Mouse (Mus musculus): ENCODE measurements around the gene Prkca. TPM values are rescaled to one million over a fixed set of nuclear protein-coding genes. Genes with fewer than 3 reads are reported as not detected.

Prkca gene
- polyA plus RNA-seq, 1 experiment from 2014 or later = 7.0 TPM

GRCm38 (mm10) chr11:108364945-108365589 is 21.3 kb upstream of the Prkca start:
- Histone ChIP-seq H3K4me3 (ENCODE audit: low read length) (no peak overlapping the region), H3K9ac (replicated peaks; ENCODE audit: low read length) (no peak overlapping the region), H3K36me3 (ENCODE audit: insufficient read depth, low read length) (no peaks in the 10 kb centered on the region), H3K4me2 (replicated peaks; ENCODE audit: low read depth, low read length) (no peak overlapping the region), H3K27me3 (ENCODE audit: insufficient read depth, low read length) (no peaks in the 10 kb centered on the region), H3K4me1 (ENCODE audit: insufficient read depth, low read length) (peaks cover 8% of the 10 kb centered on the region; the same call in 1 of the 2 replicates), H3K9me3 (ENCODE audit: low read length) (no peaks in the 10 kb centered on the region), H3K27ac (ENCODE audit: low read length) (no peak overlapping the region)
- ATAC-seq (ENCODE audit: low FRiP score, low TSS enrichment) = no peak
- WGBS = 28% methylated on average over 6 of the region's 7 CpGs

DNA sequence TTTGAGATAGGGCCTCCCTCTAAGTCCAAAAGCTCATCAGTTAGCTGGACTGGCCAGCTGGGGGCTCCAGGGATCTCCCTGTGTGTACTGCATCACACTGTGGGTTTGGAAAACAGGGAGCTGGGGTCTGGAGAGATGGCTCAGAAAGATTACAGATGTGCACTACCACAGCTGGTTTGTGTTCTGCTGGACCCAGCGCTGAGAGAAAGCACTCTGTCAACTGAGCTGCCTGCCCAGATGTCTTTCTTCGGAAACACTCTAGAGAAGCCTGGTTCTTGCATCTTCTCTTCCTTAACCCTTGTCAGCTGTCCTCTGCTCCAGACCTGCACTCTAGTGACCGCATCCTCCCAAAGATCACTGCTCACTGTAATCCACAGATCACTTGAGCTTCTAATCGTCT is 20.3 kb upstream of the Prkca start:
- ATAC-seq (ENCODE audit: low FRiP score, low TSS enrichment) = no peak; the same call in 1 of the 2 replicates
- WGBS = 47% methylated on average over 4 of the region's 4 CpGs
- no peak overlapping the region for H3K27ac ChIP-seq (ENCODE audit: low read length)

DNA sequence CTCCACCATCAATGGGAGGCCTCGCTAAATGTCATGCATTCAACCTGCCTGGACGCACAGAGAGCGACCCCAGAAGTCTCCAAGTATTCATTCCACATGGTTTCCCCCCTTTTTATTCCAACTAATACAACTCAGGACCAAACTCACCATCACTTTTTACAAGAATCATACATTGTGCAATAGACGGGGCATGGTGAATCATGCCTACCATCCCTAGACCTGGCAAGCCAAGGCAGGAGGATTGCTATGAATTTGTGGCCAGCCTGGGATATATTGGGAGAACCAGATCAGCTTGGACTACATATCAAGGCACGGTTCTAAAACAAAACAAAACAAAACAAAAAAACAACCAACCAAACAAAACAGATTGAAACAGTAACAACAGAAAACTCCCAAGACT is 19.2 kb upstream of the Prkca start:
- Histone ChIP-seq H3K9me3 (ENCODE audit: low read length) (no peaks in the 10 kb centered on the region), H3K9ac (replicated peaks; ENCODE audit: low read length) (no peak overlapping the region), H3K4me2 (replicated peaks; ENCODE audit: low read depth, low read length) (no peak overlapping the region), H3K4me1 (ENCODE audit: insufficient read depth, low read length) (peaks cover 8% of the 10 kb centered on the region; the same call in 1 of the 2 replicates), H3K27ac (ENCODE audit: low read length) (no peak overlapping the region), H3K4me3 (ENCODE audit: low read length) (no peak overlapping the region), H3K27me3 (ENCODE audit: insufficient read depth, low read length) (no peaks in the 10 kb centered on the region), H3K36me3 (ENCODE audit: insufficient read depth, low read length) (no peaks in the 10 kb centered on the region)
- ATAC-seq (ENCODE audit: low FRiP score, low TSS enrichment) = no peak
- 92% methylated on average over 5 of the region's 5 CpGs for WGBS

More for the DNA sequence above, 20.3 kb upstream of the Prkca start:
- H3K9ac ChIP-seq (replicated peaks; ENCODE audit: low read length) = no peak overlapping the region
- H3K36me3 ChIP-seq (ENCODE audit: insufficient read depth, low read length) = no peaks in the 10 kb centered on the region
- peaks cover 8% of the 10 kb centered on the region; the same call in 1 of the 2 replicates for H3K4me1 ChIP-seq (ENCODE audit: insufficient read depth, low read length)
- no peak overlapping the region for H3K4me2 ChIP-seq (replicated peaks; ENCODE audit: low read depth, low read length)
- H3K27me3 ChIP-seq (ENCODE audit: insufficient read depth, low read length) = no peaks in the 10 kb centered on the region
- no peak overlapping the region for H3K4me3 ChIP-seq (ENCODE audit: low read length)
- H3K9me3 ChIP-seq (ENCODE audit: low read length) = no peaks in the 10 kb centered on the region

GRCm38 (mm10) chr11:108360983-108361382 is 17.3 kb upstream of the Prkca start:
- Histone ChIP-seq H3K4me2 (replicated peaks; ENCODE audit: low read depth, low read length) (no peak overlapping the region), H3K9me3 (ENCODE audit: low read length) (no peaks in the 10 kb centered on the region)
- 85% methylated on average over 4 of the region's 4 CpGs for WGBS

DNA sequence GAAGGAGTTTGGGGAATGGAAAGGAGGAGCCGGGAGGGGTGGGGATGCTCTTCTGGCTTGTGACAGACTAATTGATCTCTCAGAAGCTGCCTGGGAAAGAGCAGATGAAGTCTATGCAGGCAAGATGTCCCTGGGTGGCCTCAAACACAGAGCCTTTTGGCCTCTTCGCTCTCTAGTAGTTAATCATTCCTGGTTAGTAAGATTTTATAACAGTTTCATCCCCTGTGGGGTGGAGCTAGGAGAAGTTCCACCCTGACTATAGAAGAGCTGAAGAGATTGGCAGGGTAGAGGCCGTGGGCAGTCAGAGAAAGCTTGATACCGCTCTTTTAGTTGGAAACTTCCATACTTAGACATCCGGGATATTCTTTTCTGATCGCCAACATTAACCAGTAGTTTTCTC is 15.2 kb upstream of the Prkca start:
- Histone ChIP-seq H3K4me2 (replicated peaks; ENCODE audit: low read depth, low read length) (no peak overlapping the region), H3K4me3 (ENCODE audit: low read length) (no peak overlapping the region), H3K4me1 (ENCODE audit: insufficient read depth, low read length) (no peaks in the 10 kb centered on the region), H3K27me3 (ENCODE audit: insufficient read depth, low read length) (no peaks in the 10 kb centered on the region), H3K9ac (replicated peaks; ENCODE audit: low read length) (no peak overlapping the region), H3K27ac (ENCODE audit: low read length) (no peak overlapping the region), H3K9me3 (ENCODE audit: low read length) (no peaks in the 10 kb centered on the region), H3K36me3 (ENCODE audit: insufficient read depth, low read length) (no peaks in the 10 kb centered on the region)
- 60% methylated on average over 6 of the region's 6 CpGs for WGBS
- ATAC-seq (ENCODE audit: low FRiP score, low TSS enrichment) = no peak

More at GRCm38 (mm10) chr11:108360983-108361382, 17.3 kb upstream of the Prkca start:
- no peak for ATAC-seq (ENCODE audit: low FRiP score, low TSS enrichment)
- Histone ChIP-seq H3K4me1 (ENCODE audit: insufficient read depth, low read length) (peaks cover 8% of the 10 kb centered on the region; the same call in 1 of the 2 replicates), H3K27ac (ENCODE audit: low read length) (no peak overlapping the region), H3K9ac (replicated peaks; ENCODE audit: low read length) (no peak overlapping the region), H3K4me3 (ENCODE audit: low read length) (no peak overlapping the region), H3K36me3 (ENCODE audit: insufficient read depth, low read length) (no peaks in the 10 kb centered on the region), H3K27me3 (ENCODE audit: insufficient read depth, low read length) (no peaks in the 10 kb centered on the region)

- H3K4me3 ChIP-seq (ENCODE audit: low read length) = no peak overlapping the region
Observed at GRCm38 (mm10) chr11:108356020-108356419, 12.3 kb upstream of the Prkca start.

DNA sequence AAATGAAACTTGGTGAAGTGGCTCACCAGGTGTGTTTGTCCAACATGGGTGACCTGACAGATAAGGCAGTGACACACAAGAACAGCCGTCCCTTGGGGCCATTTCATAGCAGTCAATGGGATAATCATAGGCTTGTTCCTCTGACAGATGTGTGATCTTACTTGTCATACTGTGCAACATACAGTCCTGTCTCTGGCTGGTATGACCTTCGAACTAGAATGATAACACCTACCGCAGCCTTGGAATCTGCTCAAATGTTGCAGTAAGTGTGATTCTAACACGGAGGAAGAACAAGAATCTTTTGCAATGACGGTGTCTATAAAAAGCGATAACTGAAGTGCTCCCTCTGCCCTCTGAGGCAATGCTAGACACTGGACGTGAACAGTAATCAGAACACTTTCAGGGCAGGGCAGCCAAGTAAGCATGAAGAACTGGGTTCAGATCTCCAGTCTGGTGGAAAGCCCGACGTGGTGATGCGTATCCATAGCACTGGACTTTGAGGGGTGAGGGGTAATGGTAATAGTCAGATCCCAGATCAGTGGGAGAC is 9.2 kb upstream of the Prkca start:
- Histone ChIP-seq H3K9ac (replicated peaks; ENCODE audit: low read length) (no peak overlapping the region), H3K4me3 (ENCODE audit: low read length) (no peak overlapping the region), H3K4me1 (ENCODE audit: insufficient read depth, low read length) (no peaks in the 10 kb centered on the region), H3K27ac (ENCODE audit: low read length) (no peak overlapping the region), H3K27me3 (ENCODE audit: insufficient read depth, low read length) (no peaks in the 10 kb centered on the region), H3K4me2 (replicated peaks; ENCODE audit: low read depth, low read length) (no peak overlapping the region), H3K36me3 (ENCODE audit: insufficient read depth, low read length) (no peaks in the 10 kb centered on the region), H3K9me3 (ENCODE audit: low read length) (no peaks in the 10 kb centered on the region)
- WGBS = 91% methylated on average over 10 of the region's 10 CpGs
- no peak for ATAC-seq (ENCODE audit: low FRiP score, low TSS enrichment)

More at GRCm38 (mm10) chr11:108356020-108356419, 12.3 kb upstream of the Prkca start:
- Histone ChIP-seq H3K4me1 (ENCODE audit: insufficient read depth, low read length) (no peaks in the 10 kb centered on the region), H3K4me2 (replicated peaks; ENCODE audit: low read depth, low read length) (no peak overlapping the region), H3K27ac (ENCODE audit: low read length) (no peak overlapping the region), H3K9ac (replicated peaks; ENCODE audit: low read length) (no peak overlapping the region), H3K27me3 (ENCODE audit: insufficient read depth, low read length) (no peaks in the 10 kb centered on the region), H3K36me3 (ENCODE audit: insufficient read depth, low read length) (no peaks in the 10 kb centered on the region), H3K9me3 (ENCODE audit: low read length) (no peaks in the 10 kb centered on the region)
- no peak for ATAC-seq (ENCODE audit: low FRiP score, low TSS enrichment)
- 69% methylated on average over 4 of the region's 4 CpGs for WGBS

- Histone ChIP-seq H3K27ac (ENCODE audit: low read length) (no peak overlapping the region), H3K27me3 (ENCODE audit: insufficient read depth, low read length) (no peaks in the 10 kb centered on the region), H3K9me3 (ENCODE audit: low read length) (no peaks in the 10 kb centered on the region), H3K4me1 (ENCODE audit: insufficient read depth, low read length) (no peaks in the 10 kb centered on the region), H3K4me2 (replicated peaks; ENCODE audit: low read depth, low read length) (no peak overlapping the region), H3K4me3 (ENCODE audit: low read length) (no peak overlapping the region), H3K9ac (replicated peaks; ENCODE audit: low read length) (no peak overlapping the region), H3K36me3 (ENCODE audit: insufficient read depth, low read length) (no peaks in the 10 kb centered on the region)
- WGBS = 77% methylated on average over 4 of the region's 4 CpGs
- no peak for ATAC-seq (ENCODE audit: low FRiP score, low TSS enrichment)
Observed at GRCm38 (mm10) chr11:108350799-108351198, 7.1 kb upstream of the Prkca start.

DNA sequence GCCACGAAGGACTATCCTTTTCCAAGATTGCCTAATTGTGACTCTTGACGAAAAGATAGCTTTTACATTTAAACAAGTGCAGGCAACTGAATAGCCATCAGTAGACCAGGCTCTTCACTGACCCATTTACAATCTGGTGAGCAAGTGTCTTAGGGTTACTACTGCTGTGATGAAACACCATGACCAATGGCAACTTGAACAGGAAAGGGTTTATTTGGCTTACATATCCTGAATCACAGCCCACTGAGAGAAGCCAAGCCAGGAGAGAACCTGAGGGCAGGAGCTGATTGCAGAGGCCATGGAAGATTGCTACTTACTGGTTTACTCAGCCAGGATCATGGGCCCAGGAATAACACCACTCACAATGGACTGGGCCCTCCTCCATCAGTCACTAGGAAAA is 1.6 kb upstream of the Prkca start:
- Histone ChIP-seq H3K4me3 (ENCODE audit: low read length) (no peak overlapping the region), H3K36me3 (ENCODE audit: insufficient read depth, low read length) (no peaks in the 10 kb centered on the region), H3K4me2 (replicated peaks; ENCODE audit: low read depth, low read length) (no peak overlapping the region), H3K9me3 (ENCODE audit: low read length) (no peaks in the 10 kb centered on the region), H3K4me1 (ENCODE audit: insufficient read depth, low read length) (peaks cover 13% of the 10 kb centered on the region), H3K27ac (ENCODE audit: low read length) (no peak overlapping the region), H3K9ac (replicated peaks; ENCODE audit: low read length) (no peak overlapping the region), H3K27me3 (ENCODE audit: insufficient read depth, low read length) (no peaks in the 10 kb centered on the region)
- 85% methylated on average over 2 of the region's 2 CpGs for WGBS
- ATAC-seq (ENCODE audit: low FRiP score, low TSS enrichment) = no peak

DNA sequence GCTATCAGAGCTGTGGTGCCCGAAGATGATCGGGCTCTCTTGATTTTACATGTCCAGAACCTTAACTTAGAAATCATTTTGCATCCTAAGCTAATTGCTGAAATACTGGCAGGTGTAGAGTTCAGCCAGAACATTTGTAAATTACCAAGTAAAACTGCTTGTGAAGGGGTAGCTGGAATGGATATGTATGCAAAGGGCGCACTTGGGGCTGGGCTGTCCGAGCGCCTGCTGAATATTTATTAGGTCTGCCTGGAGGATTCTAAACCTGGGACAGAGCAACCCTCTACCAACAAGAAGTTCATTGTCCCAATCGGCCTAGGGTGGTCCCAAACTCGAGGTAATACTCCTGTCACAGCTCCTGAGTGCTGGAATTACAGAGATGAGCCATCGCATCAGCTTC is 1.0 kb upstream of the Prkca start:
- ATAC-seq (ENCODE audit: low FRiP score, low TSS enrichment) = no peak
- 57% methylated on average over 8 of the region's 8 CpGs for WGBS
- Histone ChIP-seq H3K4me2 (replicated peaks; ENCODE audit: low read depth, low read length) (peak overlapping the region; percentile 90), H3K27ac (ENCODE audit: low read length) (no peak overlapping the region), H3K27me3 (ENCODE audit: insufficient read depth, low read length) (no peaks in the 10 kb centered on the region), H3K9me3 (ENCODE audit: low read length) (no peaks in the 10 kb centered on the region), H3K36me3 (ENCODE audit: insufficient read depth, low read length) (no peaks in the 10 kb centered on the region), H3K4me1 (ENCODE audit: insufficient read depth, low read length) (peaks cover 13% of the 10 kb centered on the region), H3K4me3 (ENCODE audit: low read length) (peak overlapping the region; percentile 67), H3K9ac (replicated peaks; ENCODE audit: low read length) (peak overlapping the region; percentile 74; the same call in 1 of the 2 replicates)

Data from kidney, embryonic 16.5 days (tissue).